Mouse (Mus musculus) brain, adult 2 months (tissue): ENCODE results near the gene Zfp956.

ENCODE experiments used
- DNase-seq: peaks from one replicate; pipeline ENCODE4 v3.0.0; 2011; ENCODE audit warnings: low read depth, low spot score

Zfp956 gene

GRCm38 (mm10) chr6:47953191-47953726 lies at the start of gene Zfp956:
TSS of gene Zfp956 (plus strand) at chr6:47953390.
- peak; percentile 98 for DNase-seq

GRCm38 (mm10) chr6:47903587-47903986 lies 49.6 kb upstream of the Zfp956 start:
- DNase-seq = peak; percentile 84

- DNase-seq = no peak
Observed at GRCm38 (mm10) chr6:47904361-47904760, 48.8 kb upstream of the Zfp956 start.

GRCm38 (mm10) chr6:47904917-47905695 lies 48.1 kb upstream of the Zfp956 start:
- no peak for DNase-seq

- no peak for DNase-seq
Observed at GRCm38 (mm10) chr6:47906326-47906725, 46.9 kb upstream of the Zfp956 start.

GRCm38 (mm10) chr6:47909007-47909406 lies 44.2 kb upstream of the Zfp956 start:
- DNase-seq = no peak

- DNase-seq = no peak
Observed at GRCm38 (mm10) chr6:47911650-47912049, 41.5 kb upstream of the Zfp956 start.

GRCm38 (mm10) chr6:47912991-47913390 lies 40.2 kb upstream of the Zfp956 start:
- DNase-seq = no peak

GRCm38 (mm10) chr6:47917051-47917450 lies 36.1 kb upstream of the Zfp956 start:
- DNase-seq = no peak

GRCm38 (mm10) chr6:47918768-47919274 lies 34.4 kb upstream of the Zfp956 start:
- no peak for DNase-seq

GRCm38 (mm10) chr6:47919646-47920446 lies 33.3 kb upstream of the Zfp956 start:
- no peak for DNase-seq

GRCm38 (mm10) chr6:47920447-47921340 lies 32.5 kb upstream of the Zfp956 start, which contains the start of gene Zfp212:
TSS of gene Zfp212 (plus strand) at chr6:47920476.
- peak; percentile 97 for DNase-seq

GRCm38 (mm10) chr6:47942461-47942860 lies 10.7 kb upstream of the Zfp956 start:
- DNase-seq = no peak

GRCm38 (mm10) chr6:47943021-47943691 lies 10.0 kb upstream of the Zfp956 start:
- DNase-seq = peak; percentile 78

GRCm38 (mm10) chr6:47943721-47944120 lies 9.5 kb upstream of the Zfp956 start:
- no peak for DNase-seq

GRCm38 (mm10) chr6:47947388-47947787 lies 5.8 kb upstream of the Zfp956 start:
- DNase-seq = no peak

- no peak for DNase-seq
Observed at GRCm38 (mm10) chr6:47954425-47954824, 1.2 kb downstream of the Zfp956 start.

- DNase-seq = no peak
Observed at GRCm38 (mm10) chr6:47957816-47958215, 4.6 kb downstream of the Zfp956 start.

GRCm38 (mm10) chr6:47960685-47961421 lies 7.7 kb downstream of the Zfp956 start:
- DNase-seq = no peak

GRCm38 (mm10) chr6:47963051-47963450 lies 9.9 kb downstream of the Zfp956 start:
- peak; percentile 76 for DNase-seq
